Mouse (Mus musculus) heart, adult 2 months (tissue): ENCODE measurements around the gene Duxf3. TPM values are rescaled to one million over a fixed set of nuclear protein-coding genes. Genes with fewer than 3 reads are reported as not detected.

ENCODE experiments used
- DNase-seq, 2 experiments: peaks; one replicate each; pipeline ENCODE4 v3.0.0; 2021
- H3K27ac ChIP-seq: fragments of 200-600 bp; 2 replicates; pipeline ENCODE4 v1.8.1; 2022
- H3K27me3 ChIP-seq: fragments of 200-500 bp; 2 replicates; pipeline ENCODE4 v1.6.1; 2012; ENCODE audit warnings: mild to moderate bottlenecking, low read length, inconsistent platforms, mixed read lengths; ENCODE audit not compliant: control insufficient read depth, insufficient read depth
- H3K36me3 ChIP-seq: fragments of 200-500 bp; 2 replicates; pipeline ENCODE4 v1.6.1; 2012; ENCODE audit warnings: low read length, inconsistent platforms; ENCODE audit not compliant: control insufficient read depth, insufficient read depth
- H3K4me1 ChIP-seq: fragments of 200-500 bp; 2 replicates; pipeline ENCODE4 v1.6.1; 2011; ENCODE audit warnings: low read length; ENCODE audit not compliant: control insufficient read depth, insufficient read depth
- H3K4me3 ChIP-seq: fragments of 200-600 bp; 2 replicates; pipeline ENCODE4 v1.8.1; 2022
- H3K79me2 ChIP-seq: fragments of 200-500 bp; replicated peaks from 2 replicates; pipeline ENCODE4 v1.6.1; 2012; ENCODE audit warnings: mild to moderate bottlenecking, inconsistent platforms, low read length, moderate library complexity, mixed read lengths; ENCODE audit not compliant: control insufficient read depth, insufficient read depth
- H3K9ac ChIP-seq: fragments of 200-500 bp; 2 replicates; pipeline ENCODE4 v1.6.1; 2012; ENCODE audit warnings: low read depth, mild to moderate bottlenecking, control low read depth, inconsistent platforms, low read length, mixed read lengths
- CTCF ChIP-seq: fragments of 200-600 bp; IDR thresholded peaks from 2 replicates; pipeline ENCODE4 v1.8.1; 2022; ENCODE audit warnings: antibody characterized with exemption, mild to moderate bottlenecking, moderate library complexity
- EP300 ChIP-seq: fragments of 200-500 bp; IDR thresholded peaks from 2 replicates; pipeline ENCODE4 v1.6.1; 2011; ENCODE audit warnings: low read depth, low read length, control low read depth; ENCODE audit not compliant: insufficient read depth
- POLR2A ChIP-seq: fragments of 200-500 bp; IDR thresholded peaks from 2 replicates; pipeline ENCODE4 v1.6.1; 2011; ENCODE audit warnings: mild to moderate bottlenecking, low read depth, low read length, control low read depth; ENCODE audit not compliant: insufficient read depth
- WGBS: fragments of 180-500 bp; shearing (Covaris S2); methylation state at CpG from one replicate; pipeline ENCODE4 v1.1.7; 2018; 5-methylcytosine and 5-hydroxymethylcytosine counted together
- intact Hi-C: fragments of 180-260 bp; cut with DNase I; formaldehyde crosslinking; loops from one replicate; pipeline ENCODE4 v1.15.1; 2025
- polyA plus RNA-seq: library from polyadenylated mRNA; depleted of rRNA; stranded (reverse); fragments of >200 nt; gene quantifications from 2 replicates; pipeline ENCODE4 v1.2.3, GENCODE M21; 2012; rRNA removed
- total RNA-seq, 2 experiments: library from RNA; stranded (reverse); gene quantifications; 2 replicates each; pipeline ENCODE4 v1.2.3; 2021

Gene Duxf3
- total and polyA plus RNA-seq, 3 experiments, result not detected

- Histone ChIP-seq H3K4me1 (no peaks in the 10 kb centered on the region), H3K9ac (no peak overlapping the region), H3K4me3 (no peak overlapping the region), H3K27me3 (peaks cover 2% of the 10 kb centered on the region; the same call in 1 of the 2 replicates), H3K36me3 (no peaks in the 10 kb centered on the region), H3K79me2 (no peaks in the 10 kb centered on the region; the same call in 1 of the 2 replicates), H3K27ac (no peak overlapping the region)
- DNase-seq, result no peak
- WGBS, result 81% methylated on average over 2 of the region's 2 CpGs
- intact Hi-C loops, result no loop called here
- TF ChIP-seq CTCF (no peak), POLR2A (no peak), EP300 (no peak)
Observed at GRCm38 (mm10) chr10:58211213-58211612, 21.3 kb downstream of the Duxf3 start.

GRCm38 (mm10) chr10:58210514-58210913 lies 22.0 kb downstream of the Duxf3 start:
- H3K9ac ChIP-seq, result no peak overlapping the region
- no peak for TF ChIP-seq EP300
- TF ChIP-seq CTCF, result no peak
- no peak for TF ChIP-seq POLR2A
- intact Hi-C loops, result no loop called here
- H3K27me3 ChIP-seq, result peaks cover 2% of the 10 kb centered on the region; the same call in 1 of the 2 replicates
- no peaks in the 10 kb centered on the region for H3K4me1 ChIP-seq
- no peak overlapping the region for H3K27ac ChIP-seq
- H3K79me2 ChIP-seq, result no peaks in the 10 kb centered on the region; the same call in 1 of the 2 replicates
- H3K4me3 ChIP-seq, result no peak overlapping the region
- WGBS, result 38% methylated on average over 1 of the region's 1 CpGs
- H3K36me3 ChIP-seq, result no peaks in the 10 kb centered on the region
- no peak for DNase-seq

GRCm38 (mm10) chr10:58209710-58210467 lies 22.6 kb downstream of the Duxf3 start:
- H3K79me2 ChIP-seq, result no peaks in the 10 kb centered on the region; the same call in 1 of the 2 replicates
- no peak for DNase-seq
- H3K27ac ChIP-seq, result no peak overlapping the region
- no peaks in the 10 kb centered on the region for H3K36me3 ChIP-seq
- H3K9ac ChIP-seq, result no peak overlapping the region
- whole genome bisulfite sequencing, result 48% methylated on average over 2 of the region's 2 CpGs
- TF ChIP-seq POLR2A, result no peak
- no peak for TF ChIP-seq CTCF
- TF ChIP-seq EP300, result no peak
- intact Hi-C loops, result no loop called here
- peaks cover under 1% of the 10 kb centered on the region; the same call in 1 of the 2 replicates for H3K27me3 ChIP-seq
- no peak overlapping the region for H3K4me3 ChIP-seq
- no peaks in the 10 kb centered on the region for H3K4me1 ChIP-seq

GRCm38 (mm10) chr10:58206639-58207404 lies 25.7 kb downstream of the Duxf3 start:
- 74% methylated on average over 4 of the region's 4 CpGs for WGBS
- TF ChIP-seq CTCF (no peak), EP300 (no peak), POLR2A (no peak)
- Histone ChIP-seq H3K27me3 (no peaks in the 10 kb centered on the region; the same call in 1 of the 2 replicates), H3K9ac (no peak overlapping the region), H3K79me2 (no peaks in the 10 kb centered on the region; the same call in 1 of the 2 replicates), H3K36me3 (no peaks in the 10 kb centered on the region), H3K4me3 (no peak overlapping the region), H3K4me1 (no peaks in the 10 kb centered on the region), H3K27ac (no peak overlapping the region)
- intact Hi-C loops, result no loop called here
- no peak for DNase-seq

- WGBS, result 32% methylated on average over 1 of the region's 1 CpGs
- Histone ChIP-seq H3K27ac (no peak overlapping the region), H3K79me2 (no peaks in the 10 kb centered on the region), H3K9ac (no peak overlapping the region), H3K4me3 (no peak overlapping the region), H3K27me3 (no peaks in the 10 kb centered on the region; the same call in 1 of the 2 replicates), H3K4me1 (no peaks in the 10 kb centered on the region), H3K36me3 (no peaks in the 10 kb centered on the region)
- intact Hi-C loops, result no loop called here
- DNase-seq, result no peak
- TF ChIP-seq EP300, result no peak
- no peak for TF ChIP-seq POLR2A
- no peak for TF ChIP-seq CTCF
Observed at GRCm38 (mm10) chr10:58205986-58206385, 26.5 kb downstream of the Duxf3 start.

Other genes starting within 250 kb of the Duxf3 start
- not detected for gene AW822073, start 7.7 kb downstream of the Duxf3 start, total RNA-seq
- not detected in 2 replicates for gene AW822073, start 7.7 kb downstream of the Duxf3 start, polyA plus RNA-seq
- not detected for gene Gm4981, start 4.0 kb upstream of the Duxf3 start, total RNA-seq
- not detected in 2 replicates for gene Gm4981, start 4.0 kb upstream of the Duxf3 start, polyA plus RNA-seq
- 10 to 100 TPM; 22.6 to 29.3 TPM for gene Gcc2, start 22.8 kb upstream of the Duxf3 start, total RNA-seq
- gene Gcc2, start 22.8 kb upstream of the Duxf3 start, polyA plus RNA-seq, result 7.9 and 12.2 TPM in 2 replicates
- 100 to 1,000 TPM; 144 to 155 TPM for gene Lims1, start 90.8 kb upstream of the Duxf3 start, total RNA-seq
- gene Lims1, start 90.8 kb upstream of the Duxf3 start, polyA plus RNA-seq, result 25.6 and 64.3 TPM in 2 replicates
- 10 to 100 TPM; 47.5 to 53.5 TPM for gene Ranbp2, start 214.2 kb upstream of the Duxf3 start, total RNA-seq
- 3.2 and 9.5 TPM in 2 replicates for gene Ranbp2, start 214.2 kb upstream of the Duxf3 start, polyA plus RNA-seq